Mouse (Mus musculus) layer of hippocampus, adult 2 months (tissue): ENCODE data around the gene Cysrt1. TPM values are rescaled to one million over a fixed set of nuclear protein-coding genes. Genes with fewer than 3 reads are reported as not detected.

Source experiments
- DNase-seq, 2 experiments: peaks; one replicate each; pipeline ENCODE4 v3.0.0; 2022; ENCODE audit warnings: low spot score in 2 of 2
- H3K27ac ChIP-seq: fragments of 200-600 bp; 2 replicates; pipeline ENCODE4 v1.8.1; 2022
- H3K4me3 ChIP-seq: fragments of 200-600 bp; 2 replicates; pipeline ENCODE4 v1.8.1; 2022; ENCODE audit warnings: mild to moderate bottlenecking
- CTCF ChIP-seq: fragments of 200-600 bp; conservative IDR thresholded peaks from 2 replicates; pipeline ENCODE4 v1.8.1; 2022; ENCODE audit warnings: antibody characterized with exemption, mild to moderate bottlenecking, moderate library complexity
- total RNA-seq, 2 experiments: library from RNA; stranded (reverse); gene quantifications; 2 replicates each; pipeline ENCODE4 v1.2.3; 2021

Cysrt1 gene
- total RNA-seq, 2 experiments from 2014 or later = not detected

- peak; percentile 81 to 90 for DNase-seq
- peak overlapping the region; percentile 45 for H3K4me3 ChIP-seq
- peak; percentile 85 for TF ChIP-seq CTCF
- H3K27ac ChIP-seq = peak overlapping the region; percentile 98
Observed at GRCm38 (mm10) chr2:25228431-25228889, 13.8 kb downstream of the Cysrt1 start.

DNA sequence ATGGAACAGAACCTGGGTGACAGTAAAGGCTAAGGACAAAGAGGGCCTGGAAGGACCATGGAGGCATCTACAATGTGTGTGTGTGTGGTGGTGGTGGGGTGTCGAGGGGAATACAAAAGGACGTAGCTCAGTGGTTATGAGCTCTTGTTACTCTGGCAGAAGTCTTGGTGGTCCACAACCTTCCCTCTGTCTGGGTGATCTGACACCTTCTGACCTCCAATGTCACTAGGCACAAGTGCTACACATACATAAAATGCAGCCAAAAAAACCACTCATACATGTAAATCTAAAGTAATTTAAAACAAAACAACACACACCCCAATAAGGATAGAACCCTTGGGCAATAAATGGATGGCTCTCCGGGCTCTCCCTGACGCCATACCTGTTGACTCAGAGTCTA is 14.8 kb downstream of the Cysrt1 start:
- peak overlapping the region; percentile 98 for H3K27ac ChIP-seq
- no peak for DNase-seq
- H3K4me3 ChIP-seq = no peak overlapping the region
- no peak for TF ChIP-seq CTCF

DNA sequence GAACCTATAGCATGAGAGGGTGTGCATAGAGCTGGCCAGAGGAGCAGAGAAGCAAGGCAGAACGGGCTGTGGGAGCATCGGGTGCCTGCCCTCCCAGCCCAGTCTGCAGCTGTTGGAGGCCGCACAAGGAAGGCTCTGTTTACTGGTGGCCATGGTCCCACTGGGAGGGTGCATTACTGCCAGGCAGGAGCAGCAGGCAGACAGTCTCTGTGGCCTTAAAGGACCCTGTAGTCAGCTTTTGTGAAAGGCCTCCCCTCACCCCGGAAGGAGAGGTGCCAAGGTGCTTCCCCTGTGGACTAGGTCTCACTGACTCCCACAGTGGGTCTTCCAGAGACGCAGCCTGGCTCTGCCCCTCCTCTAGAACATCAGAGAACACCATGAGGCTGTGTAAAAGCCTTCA is 15.4 kb downstream of the Cysrt1 start:
- DNase-seq = peak; percentile 53 to 69
- H3K27ac ChIP-seq = peak overlapping the region; percentile 98
- H3K4me3 ChIP-seq = no peak overlapping the region
- no peak for TF ChIP-seq CTCF

DNA sequence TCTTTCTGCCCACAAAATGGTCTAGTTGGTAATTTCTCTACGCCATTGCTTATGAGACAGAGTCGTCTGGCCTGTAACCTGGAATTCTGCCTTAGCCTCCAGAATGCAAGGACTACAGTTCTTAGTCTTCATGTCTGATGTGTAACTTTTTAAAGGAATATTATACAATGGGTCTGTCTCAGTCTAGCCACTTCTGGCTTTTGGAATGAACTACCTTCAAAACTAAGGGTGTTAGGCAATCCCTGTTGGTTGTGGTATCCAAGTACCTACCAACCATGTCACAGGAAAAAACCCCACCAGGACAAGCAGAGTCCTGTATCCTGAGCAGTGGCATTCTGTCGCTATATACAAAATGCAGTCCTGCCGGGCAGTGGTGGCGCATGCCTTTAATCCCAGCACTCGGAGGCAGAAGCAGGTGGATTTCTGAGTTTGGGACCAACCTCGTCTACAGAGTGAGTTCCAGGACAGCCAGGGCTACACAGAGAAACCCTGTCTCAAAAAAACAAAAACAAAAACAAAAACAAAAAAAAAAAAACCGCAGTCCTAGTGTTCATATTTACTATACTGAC is 16.4 kb downstream of the Cysrt1 start:
- no peak for TF ChIP-seq CTCF
- no peak for DNase-seq
- peak overlapping the region; percentile 62; the same call in 1 of the 2 replicates for H3K4me3 ChIP-seq
- H3K27ac ChIP-seq = peak overlapping the region; percentile 98

GRCm38 (mm10) chr2:25224766-25225752 is 17.2 kb downstream of the Cysrt1 start:
- peak; percentile 97 to 100 for DNase-seq
- peak; percentile 58 for TF ChIP-seq CTCF

GRCm38 (mm10) chr2:25224492-25224765 is 17.8 kb downstream of the Cysrt1 start, which contains the start of gene Tubb4b:
TSS of gene Tubb4b (minus strand) at chr2:25224702.
- peak within 1 kb of the TSS; percentile 98 for H3K27ac ChIP-seq
- no peak for DNase-seq
- H3K4me3 ChIP-seq = peak within 1 kb of the TSS; percentile 84
- no peak for TF ChIP-seq CTCF

More at GRCm38 (mm10) chr2:25224766-25225752, 17.2 kb downstream of the Cysrt1 start:
- Histone ChIP-seq H3K4me3 (peak overlapping the region; percentile 62), H3K27ac (peak overlapping the region; percentile 98)

GRCm38 (mm10) chr2:25223681-25224491 is 18.4 kb downstream of the Cysrt1 start:
- DNase-seq = peak; percentile 63 to 69
- Histone ChIP-seq H3K27ac (peak overlapping the region; percentile 95), H3K4me3 (peak overlapping the region; percentile 84)
- TF ChIP-seq CTCF = no peak

DNA sequence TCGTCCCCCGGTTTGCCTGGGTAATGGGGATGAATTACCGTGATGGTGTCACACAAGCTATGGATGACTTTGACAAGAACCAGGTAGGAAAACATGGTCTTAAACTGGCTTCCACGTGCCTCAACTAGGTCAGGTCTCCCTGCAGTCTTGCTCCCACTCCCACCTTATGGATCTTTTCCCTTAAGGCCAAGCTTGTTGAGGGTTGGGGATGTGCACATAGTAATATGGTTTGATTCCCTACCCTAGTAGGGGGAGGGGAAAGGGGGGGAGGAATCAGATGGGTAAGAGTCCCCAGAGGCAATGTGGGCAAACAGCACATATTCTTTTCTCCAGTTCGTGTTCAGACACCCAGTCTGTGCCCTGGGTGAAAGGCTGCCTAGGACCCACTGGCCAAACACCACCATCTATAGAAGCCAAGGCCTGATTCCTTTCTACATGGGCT is 20.9 kb downstream of the Cysrt1 start:
- Histone ChIP-seq H3K4me3 (no peak overlapping the region), H3K27ac (no peak overlapping the region)
- TF ChIP-seq CTCF = no peak
- no peak for DNase-seq

DNA sequence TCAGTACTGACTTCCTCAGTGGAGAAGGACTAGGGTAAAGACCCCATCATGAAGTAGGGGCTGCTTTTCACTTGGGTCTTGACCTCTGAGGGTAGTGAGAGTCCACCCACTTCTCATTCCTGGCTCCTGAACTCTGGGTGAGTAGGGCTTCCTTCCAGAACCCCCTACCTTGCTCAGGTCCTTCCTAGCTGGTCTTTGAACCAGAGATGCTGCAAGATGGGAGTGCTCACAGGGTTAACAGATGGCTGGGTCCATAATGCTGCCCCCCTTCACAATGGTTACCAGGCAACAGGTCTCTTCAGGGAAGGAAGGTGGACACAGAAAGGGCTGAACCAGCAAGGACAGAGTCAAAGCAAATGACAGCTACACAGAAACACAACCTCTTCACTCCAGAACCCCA is 23.8 kb downstream of the Cysrt1 start, which contains the start of gene Fam166a:
Gene Fam166a (plus strand): TSS at position 301 of the 400 bp plus-strand sequence.
- Histone ChIP-seq H3K4me3 (no peak within 1 kb of the TSS), H3K27ac (no peak within 1 kb of the TSS)
- no peak for DNase-seq
- no peak for TF ChIP-seq CTCF

- Histone ChIP-seq H3K27ac (no peak overlapping the region), H3K4me3 (no peak overlapping the region)
- no peak for DNase-seq
- no peak for TF ChIP-seq CTCF
Observed at GRCm38 (mm10) chr2:25217666-25218065, 24.6 kb downstream of the Cysrt1 start.

DNA sequence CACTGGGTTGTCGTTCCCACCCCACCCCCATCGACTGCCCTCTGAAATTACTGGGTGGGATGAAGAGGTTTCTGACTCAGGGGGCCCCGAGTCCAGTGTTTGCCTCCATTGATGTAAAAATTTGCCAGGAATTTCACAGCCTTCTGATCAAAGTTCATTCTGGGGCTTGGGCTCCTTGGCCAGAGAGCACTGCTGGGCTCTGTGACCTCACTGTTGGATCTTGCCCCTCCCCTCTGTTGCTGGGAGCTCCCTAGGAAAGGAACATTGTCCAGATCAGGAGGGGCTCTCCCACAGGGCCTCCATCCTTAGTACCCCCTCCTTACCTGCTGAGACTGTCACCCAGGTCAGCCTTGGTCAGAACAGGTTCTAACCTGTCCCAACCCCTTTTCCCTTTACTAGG is 27.8 kb downstream of the Cysrt1 start, which contains the start of gene Stpg3:
Gene Stpg3 (minus strand): TSS at position 194 of the 400 bp plus-strand sequence.
- no peak within 1 kb of the TSS for H3K27ac ChIP-seq
- no peak within 1 kb of the TSS for H3K4me3 ChIP-seq
- no peak for TF ChIP-seq CTCF
- no peak for DNase-seq

DNA sequence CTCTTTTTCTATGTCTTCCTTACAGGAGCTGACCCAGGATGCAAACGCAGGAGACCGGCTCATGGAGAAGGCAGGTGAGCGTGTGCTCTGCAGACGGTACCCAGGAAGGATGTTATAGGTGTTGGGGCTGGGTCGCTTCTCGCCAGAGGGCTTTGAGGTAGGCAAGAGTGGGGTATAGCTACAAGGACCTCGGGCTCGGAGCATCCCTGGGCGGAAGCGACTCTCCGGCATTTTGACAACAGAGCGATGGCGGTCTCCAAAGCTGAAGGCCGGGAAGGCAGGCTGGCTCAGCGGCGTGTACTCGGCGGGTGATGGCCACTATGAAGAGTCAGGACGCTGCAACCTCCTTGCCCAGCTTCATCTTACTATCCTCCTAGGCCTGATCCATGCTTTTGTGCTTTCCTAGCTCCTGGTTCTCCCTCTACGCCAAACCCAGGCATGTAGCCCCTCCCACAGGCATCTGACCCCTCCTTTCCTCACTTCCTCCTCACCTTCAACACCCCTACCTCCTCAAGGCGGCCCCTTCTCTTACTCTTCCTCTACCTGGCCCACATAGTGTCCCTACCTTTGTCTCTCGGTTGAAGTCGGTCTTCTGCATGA is 28.9 kb downstream of the Cysrt1 start:
- Histone ChIP-seq H3K4me3 (no peak overlapping the region), H3K27ac (no peak overlapping the region)
- no peak for TF ChIP-seq CTCF
- DNase-seq = no peak
